Mouse (Mus musculus): Measurements from ENCODE around the gene Fkbp15.

The Fkbp15 gene

DNA sequence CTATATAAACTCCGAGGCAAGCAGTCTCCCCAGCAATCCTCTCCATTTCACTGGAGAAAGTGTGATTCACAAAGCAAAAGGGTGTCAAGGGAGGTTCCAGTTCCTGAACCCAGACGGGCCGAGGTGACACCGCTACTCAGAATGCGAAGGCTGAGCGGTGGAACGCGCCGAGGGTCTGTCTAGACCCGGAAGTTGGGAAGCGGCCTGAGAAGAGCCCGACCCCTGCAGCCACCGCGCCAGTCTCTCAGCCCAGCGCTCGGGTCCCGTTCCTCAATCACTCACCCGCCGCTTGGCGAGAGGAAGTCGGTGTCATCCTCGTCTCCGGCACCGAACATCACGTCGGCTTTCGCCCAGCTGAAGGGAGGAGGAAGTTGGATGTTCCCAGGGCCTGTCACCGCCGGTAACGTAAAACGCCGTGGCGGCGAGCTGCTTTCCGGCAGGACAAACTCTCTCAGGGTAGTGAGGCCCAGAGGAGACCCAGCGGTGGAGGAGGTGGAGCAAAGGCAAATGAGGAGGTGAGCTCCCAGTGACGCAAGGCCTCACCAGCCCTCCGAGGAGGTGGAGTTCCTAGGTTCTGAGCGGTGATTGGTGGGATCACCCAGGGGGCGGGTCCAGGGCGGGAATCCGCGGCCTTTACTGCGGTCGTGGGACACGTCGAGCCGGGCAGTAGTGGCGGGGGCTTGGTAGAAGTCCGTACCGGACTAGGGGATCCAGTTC lies at the start of gene Fkbp15, which contains the start of gene Slc31a1:
Fkbp15 (minus strand) TSS at position 461 of the 717 bp plus-strand sequence.
Slc31a1 (plus strand) TSS at position 640 of the 717 bp plus-strand sequence.
- Histone ChIP-seq H3K36me3 (ENCODE audit: control insufficient read depth, insufficient read depth, low read length, poor library complexity, severe bottlenecking) (no peaks in the 10 kb centered on the region), H3K27me3 (ENCODE audit: control insufficient read depth, insufficient read depth, low read length, poor library complexity, severe bottlenecking) (no peaks in the 10 kb centered on the region)
- DNase-seq (ENCODE audit: low read depth, low spot score), result peak; percentile 98

DNA sequence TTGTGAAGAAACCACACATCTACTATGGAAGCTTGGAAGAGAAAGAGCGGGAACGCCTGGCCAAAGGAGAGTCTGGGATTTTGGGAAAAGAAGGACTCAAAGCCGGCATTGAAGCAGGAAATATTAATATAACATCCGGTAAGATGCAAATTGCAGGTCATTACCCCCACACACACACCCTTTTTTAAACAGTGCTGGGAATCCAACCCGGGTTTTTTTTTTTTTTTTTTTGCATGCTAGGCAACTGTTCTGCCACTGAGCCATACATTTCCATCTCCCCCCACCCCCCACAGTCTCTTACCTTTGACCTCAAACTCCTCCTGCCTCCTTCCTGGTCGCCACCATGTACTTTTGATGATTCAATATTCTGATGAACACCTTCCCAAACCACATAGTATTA lies 49.3 kb upstream of the Fkbp15 start:
- Histone ChIP-seq H3K36me3 (ENCODE audit: control insufficient read depth, insufficient read depth, low read length, poor library complexity, severe bottlenecking) (peaks cover 15% of the 10 kb centered on the region; the same call in 1 of the 2 replicates), H3K27me3 (ENCODE audit: control insufficient read depth, insufficient read depth, low read length, poor library complexity, severe bottlenecking) (no peaks in the 10 kb centered on the region)
- peak; percentile 9 for DNase-seq (ENCODE audit: low read depth, low spot score)

DNA sequence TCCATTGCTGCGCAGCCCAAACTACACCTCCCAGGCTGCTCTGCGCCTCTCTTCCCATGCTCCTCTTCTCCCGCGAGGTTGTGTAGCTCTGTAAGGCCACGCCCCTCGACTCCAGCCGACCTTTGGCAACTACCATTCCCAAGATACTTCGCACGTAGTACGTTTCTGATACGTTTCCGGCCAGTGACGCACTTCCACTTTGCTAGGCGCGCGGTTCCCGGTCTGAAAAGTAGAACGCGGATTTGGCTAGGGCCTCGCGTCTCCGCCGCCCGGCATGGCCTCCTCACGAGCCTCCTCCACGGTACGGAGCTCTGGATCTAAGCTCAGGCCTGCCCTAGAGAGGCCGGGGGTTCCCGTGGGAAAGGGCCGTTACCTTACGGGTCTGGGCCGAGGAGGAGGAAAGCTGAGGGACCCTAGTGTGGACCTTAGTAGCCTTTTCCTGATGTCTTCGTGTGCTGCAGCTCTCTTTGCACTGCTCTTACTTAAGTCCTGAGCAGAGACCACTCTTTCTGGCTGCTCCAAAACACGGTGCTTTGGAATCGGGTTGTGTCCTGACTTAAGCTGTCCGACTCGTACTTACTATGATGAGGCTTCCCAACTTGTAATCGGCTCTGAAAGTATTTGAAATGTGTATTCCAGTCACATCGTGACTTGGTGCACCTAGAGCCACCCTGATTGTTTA lies 48.4 kb upstream of the Fkbp15 start, which contains the start of the genes Cdc26 and Prpf4:
Cdc26 (minus strand) TSS at position 42 of the 682 bp plus-strand sequence.
Prpf4 (plus strand) TSS at position 197 of the 682 bp plus-strand sequence.
- peak; percentile 99 for DNase-seq (ENCODE audit: low read depth, low spot score)
- Histone ChIP-seq H3K36me3 (ENCODE audit: control insufficient read depth, insufficient read depth, low read length, poor library complexity, severe bottlenecking) (peaks cover 10% of the 10 kb centered on the region; the same call in 1 of the 2 replicates), H3K27me3 (ENCODE audit: control insufficient read depth, insufficient read depth, low read length, poor library complexity, severe bottlenecking) (no peaks in the 10 kb centered on the region)

DNA sequence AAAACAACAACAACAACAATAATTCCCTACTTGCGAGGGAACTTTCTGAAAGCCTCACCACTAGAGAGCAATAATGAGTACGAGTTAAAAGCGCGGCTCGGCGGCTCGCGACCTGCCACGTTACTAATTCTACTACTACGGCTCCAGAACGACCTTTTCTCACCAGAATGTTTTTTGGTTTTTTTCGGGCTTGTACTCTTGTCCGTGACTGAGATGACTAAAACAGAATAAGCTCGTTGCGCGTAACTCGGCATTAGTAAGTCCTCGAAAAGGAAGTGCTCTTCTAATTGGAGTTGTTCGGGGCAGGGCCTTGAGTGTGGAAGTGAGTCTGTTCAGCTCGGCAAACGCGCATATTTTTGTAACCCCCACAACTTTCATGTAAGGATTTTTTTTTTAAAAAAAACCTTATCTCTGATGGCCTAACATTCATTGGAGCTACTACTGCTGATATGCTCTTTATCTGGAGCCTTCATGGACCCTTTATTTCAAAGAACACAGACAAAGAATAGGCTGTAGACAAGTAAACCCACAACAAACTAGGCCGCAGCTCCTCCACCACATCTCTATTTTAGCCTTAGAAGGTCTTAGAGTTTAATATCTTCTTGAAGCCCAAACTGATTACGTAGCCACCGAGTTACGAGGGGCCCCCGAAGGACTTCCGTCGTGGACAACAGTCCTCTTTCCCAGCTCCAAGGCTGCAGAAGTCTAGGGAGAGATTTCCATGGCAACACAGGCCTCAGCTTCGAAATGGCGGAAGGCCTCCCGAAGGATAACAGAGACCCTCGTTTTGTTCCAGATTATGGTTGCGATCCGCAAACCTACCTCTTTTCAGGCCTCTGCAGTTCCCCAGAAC lies 47.6 kb upstream of the Fkbp15 start:
- peaks cover 7% of the 10 kb centered on the region; the same call in 1 of the 2 replicates for H3K36me3 ChIP-seq (ENCODE audit: control insufficient read depth, insufficient read depth, low read length, poor library complexity, severe bottlenecking)
- peak; percentile 69 for DNase-seq (ENCODE audit: low read depth, low spot score)
- no peaks in the 10 kb centered on the region for H3K27me3 ChIP-seq (ENCODE audit: control insufficient read depth, insufficient read depth, low read length, poor library complexity, severe bottlenecking)

DNA sequence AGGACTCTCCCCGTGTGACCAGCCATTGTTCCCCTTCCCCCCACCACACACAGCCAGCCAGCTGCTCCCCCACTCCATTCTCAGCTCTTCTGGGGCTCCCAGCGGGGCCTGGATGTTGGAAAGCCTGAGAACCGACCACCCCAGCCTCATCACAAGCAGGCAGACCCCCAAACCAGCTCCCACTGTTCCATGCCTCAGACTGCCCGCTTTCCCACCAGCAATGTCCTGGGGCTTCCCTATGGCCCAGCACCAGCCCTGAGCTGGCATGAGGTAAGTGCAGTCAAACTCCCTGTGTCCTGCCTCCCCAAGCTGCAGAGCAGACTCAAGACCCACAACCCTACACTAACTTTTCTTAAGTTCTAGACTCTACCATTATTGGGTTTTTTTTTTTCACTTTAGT lies 45.8 kb upstream of the Fkbp15 start:
- H3K27me3 ChIP-seq (ENCODE audit: control insufficient read depth, insufficient read depth, low read length, poor library complexity, severe bottlenecking), result no peaks in the 10 kb centered on the region
- H3K36me3 ChIP-seq (ENCODE audit: control insufficient read depth, insufficient read depth, low read length, poor library complexity, severe bottlenecking), result no peaks in the 10 kb centered on the region; the same call in 1 of the 2 replicates
- no peak for DNase-seq (ENCODE audit: low read depth, low spot score)

DNA sequence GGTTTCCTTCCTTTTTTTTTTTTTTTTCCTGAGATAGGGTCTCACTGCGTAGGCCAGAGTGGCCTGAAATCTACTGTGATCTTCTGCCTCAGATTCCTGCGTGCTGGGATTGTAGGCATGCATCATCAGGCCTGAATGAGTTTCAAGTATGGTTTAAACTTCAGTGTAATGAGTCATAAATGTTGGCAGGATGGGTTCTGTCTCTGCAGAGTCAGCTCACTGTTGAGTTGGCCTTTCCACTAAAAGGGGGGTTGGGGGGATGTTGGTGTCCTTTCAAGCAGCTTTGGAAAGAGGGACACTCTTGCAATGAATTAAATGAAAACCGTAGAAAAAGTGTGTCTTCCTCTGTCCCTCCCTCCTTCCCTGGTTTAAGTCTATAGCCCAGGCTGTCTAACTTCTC lies 38.6 kb upstream of the Fkbp15 start:
- H3K27me3 ChIP-seq (ENCODE audit: control insufficient read depth, insufficient read depth, low read length, poor library complexity, severe bottlenecking), result no peaks in the 10 kb centered on the region
- no peak for DNase-seq (ENCODE audit: low read depth, low spot score)

DNA sequence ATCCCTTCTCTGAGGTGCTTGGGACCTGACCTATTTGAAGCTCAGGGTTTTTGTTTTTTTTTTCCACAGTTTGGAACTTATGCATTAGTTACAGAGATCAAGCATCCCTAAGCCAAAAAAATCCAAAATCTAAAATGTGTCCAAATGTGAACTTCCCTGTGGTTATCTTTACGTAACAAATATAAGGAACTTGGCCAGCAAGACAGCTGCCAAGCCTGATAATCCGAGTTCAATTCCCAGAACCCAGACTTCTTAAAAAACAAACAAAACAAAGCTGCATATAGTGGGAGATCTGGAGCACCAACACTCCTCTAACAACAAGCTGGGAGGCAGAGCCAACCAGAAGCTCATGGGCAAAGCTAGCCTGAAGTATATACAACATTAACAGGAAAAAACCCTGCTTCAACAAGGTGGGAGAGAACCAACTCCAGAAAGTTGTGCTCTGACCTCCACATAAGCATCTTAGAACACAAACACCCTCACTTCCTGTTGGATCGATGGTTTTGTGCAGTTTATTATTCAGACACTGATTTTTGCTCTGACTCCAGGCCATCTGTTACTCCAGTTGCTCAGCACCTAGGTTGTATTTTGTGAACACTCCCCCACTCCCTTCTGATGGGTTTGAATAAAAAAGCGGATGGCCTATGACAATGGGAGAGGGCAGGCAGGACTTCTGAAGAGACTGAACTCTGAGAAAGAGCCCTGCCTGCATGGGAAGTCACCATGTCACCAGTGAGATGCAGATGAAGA lies 37.4 kb upstream of the Fkbp15 start:
- H3K27me3 ChIP-seq (ENCODE audit: control insufficient read depth, insufficient read depth, low read length, poor library complexity, severe bottlenecking), result no peaks in the 10 kb centered on the region
- no peak for DNase-seq (ENCODE audit: low read depth, low spot score)

More for the DNA sequence above, 38.6 kb upstream of the Fkbp15 start:
- H3K36me3 ChIP-seq (ENCODE audit: control insufficient read depth, insufficient read depth, low read length, poor library complexity, severe bottlenecking), result peaks cover 15% of the 10 kb centered on the region

DNA sequence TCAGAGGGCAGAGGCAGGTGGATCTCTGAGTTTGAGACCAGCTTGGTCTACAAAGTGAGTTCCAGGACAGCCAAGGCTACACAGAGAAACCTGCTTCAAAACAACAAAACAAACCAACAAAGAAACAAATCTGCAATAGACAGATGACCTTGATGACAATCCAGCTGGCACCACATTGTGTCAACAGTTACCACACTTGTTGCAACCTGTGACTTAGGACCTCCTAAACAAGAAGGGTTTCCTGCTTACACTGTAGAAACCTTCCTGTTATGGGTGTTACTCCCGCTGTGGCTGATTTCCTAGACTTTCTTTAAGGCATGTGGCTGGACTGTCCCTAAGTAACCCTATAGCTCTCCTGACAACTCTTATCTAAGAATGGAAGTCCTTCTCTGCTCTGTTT lies 35.5 kb upstream of the Fkbp15 start:
- Histone ChIP-seq H3K27me3 (ENCODE audit: control insufficient read depth, insufficient read depth, low read length, poor library complexity, severe bottlenecking) (no peaks in the 10 kb centered on the region), H3K36me3 (ENCODE audit: control insufficient read depth, insufficient read depth, low read length, poor library complexity, severe bottlenecking) (peaks cover 15% of the 10 kb centered on the region)
- no peak for DNase-seq (ENCODE audit: low read depth, low spot score)

More for the DNA sequence above, 37.4 kb upstream of the Fkbp15 start:
- peaks cover 15% of the 10 kb centered on the region for H3K36me3 ChIP-seq (ENCODE audit: control insufficient read depth, insufficient read depth, low read length, poor library complexity, severe bottlenecking)

DNA sequence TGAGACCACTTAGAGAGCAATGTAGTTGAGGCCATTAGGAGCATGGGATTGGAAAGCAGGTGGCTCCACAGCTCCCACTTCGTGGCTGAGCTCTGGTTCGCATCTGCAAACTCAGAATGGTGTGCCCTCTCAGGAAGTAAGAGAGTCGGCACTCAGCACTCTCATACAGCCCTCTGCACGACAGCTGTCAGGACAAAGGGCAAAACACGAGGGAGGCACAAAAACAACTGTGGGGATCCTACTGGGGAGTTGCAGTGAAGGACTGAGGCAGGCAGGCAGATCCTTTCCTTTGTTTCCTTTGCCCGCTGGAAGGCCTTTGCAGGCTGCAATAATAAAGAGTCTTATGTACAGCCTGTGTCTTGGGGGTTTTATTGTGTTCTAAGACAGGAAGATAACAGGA lies 33.1 kb upstream of the Fkbp15 start:
- peaks cover 10% of the 10 kb centered on the region for H3K36me3 ChIP-seq (ENCODE audit: control insufficient read depth, insufficient read depth, low read length, poor library complexity, severe bottlenecking)
- H3K27me3 ChIP-seq (ENCODE audit: control insufficient read depth, insufficient read depth, low read length, poor library complexity, severe bottlenecking), result no peaks in the 10 kb centered on the region
- DNase-seq (ENCODE audit: low read depth, low spot score), result no peak

DNA sequence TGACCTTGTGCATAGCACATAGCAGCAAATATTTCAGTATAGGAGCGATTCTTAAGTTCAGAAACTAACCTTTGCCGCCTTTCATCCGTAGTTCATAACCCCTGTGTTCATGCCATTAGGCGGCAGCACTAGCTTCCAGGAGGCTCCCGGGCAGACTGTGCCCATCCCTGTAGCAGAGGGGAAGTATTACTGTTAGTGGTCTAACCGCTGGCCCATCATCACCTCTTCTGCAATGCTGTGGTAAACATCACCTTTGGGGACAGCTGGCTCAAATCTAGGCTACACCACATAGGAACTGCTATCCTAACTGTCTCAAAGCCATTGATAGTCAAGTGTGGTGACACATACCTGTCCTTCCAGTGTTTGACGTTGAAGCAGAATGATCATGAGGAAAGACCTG lies 31.5 kb upstream of the Fkbp15 start:
- peaks cover 3% of the 10 kb centered on the region for H3K36me3 ChIP-seq (ENCODE audit: control insufficient read depth, insufficient read depth, low read length, poor library complexity, severe bottlenecking)
- H3K27me3 ChIP-seq (ENCODE audit: control insufficient read depth, insufficient read depth, low read length, poor library complexity, severe bottlenecking), result no peaks in the 10 kb centered on the region
- no peak for DNase-seq (ENCODE audit: low read depth, low spot score)

DNA sequence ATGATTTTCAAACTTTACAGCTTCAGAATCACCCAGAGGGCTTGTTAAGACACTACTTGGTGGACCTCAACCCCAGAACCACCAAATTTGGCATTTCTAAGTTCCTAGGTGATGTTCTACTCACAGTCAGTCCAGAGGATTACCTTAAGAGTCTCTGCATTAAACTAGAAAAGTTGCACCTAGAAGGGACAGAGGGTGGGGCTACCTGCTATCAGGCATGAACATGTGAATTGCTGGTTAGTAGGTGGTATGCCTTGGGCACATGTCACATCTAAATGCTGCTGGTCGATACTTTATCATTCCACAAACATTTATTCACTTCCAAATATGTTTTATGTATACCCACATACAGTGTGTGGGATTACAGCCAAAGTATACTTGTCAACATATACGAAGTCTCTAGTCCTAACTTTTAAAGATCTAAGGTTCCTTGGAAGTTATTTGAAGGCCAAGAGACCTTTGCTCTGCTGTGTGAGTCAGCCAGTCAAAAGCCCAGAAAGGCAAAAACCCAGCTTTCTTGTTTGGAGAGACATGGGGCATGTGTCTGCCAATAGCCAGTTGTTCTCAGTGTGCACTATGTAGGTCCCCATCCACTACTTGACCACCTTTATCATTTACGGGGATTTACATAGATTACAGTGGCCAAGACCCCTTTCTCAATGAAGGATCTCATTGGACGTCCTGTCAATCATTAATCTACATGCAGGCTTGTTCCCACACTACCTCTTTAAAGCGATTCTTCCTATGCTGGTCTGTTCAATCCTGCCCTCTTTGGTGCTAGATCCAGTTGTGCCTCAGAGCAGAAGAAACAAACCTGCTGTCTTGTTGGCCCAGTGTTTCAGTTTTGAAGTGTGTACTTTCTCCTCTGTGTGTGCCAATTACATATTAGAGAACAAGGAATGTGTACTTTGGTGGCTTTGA lies 29.5 kb upstream of the Fkbp15 start:
- DNase-seq (ENCODE audit: low read depth, low spot score), result no peak
- Histone ChIP-seq H3K27me3 (ENCODE audit: control insufficient read depth, insufficient read depth, low read length, poor library complexity, severe bottlenecking) (no peaks in the 10 kb centered on the region), H3K36me3 (ENCODE audit: control insufficient read depth, insufficient read depth, low read length, poor library complexity, severe bottlenecking) (no peaks in the 10 kb centered on the region; the same call in none of the 2 replicates)

DNA sequence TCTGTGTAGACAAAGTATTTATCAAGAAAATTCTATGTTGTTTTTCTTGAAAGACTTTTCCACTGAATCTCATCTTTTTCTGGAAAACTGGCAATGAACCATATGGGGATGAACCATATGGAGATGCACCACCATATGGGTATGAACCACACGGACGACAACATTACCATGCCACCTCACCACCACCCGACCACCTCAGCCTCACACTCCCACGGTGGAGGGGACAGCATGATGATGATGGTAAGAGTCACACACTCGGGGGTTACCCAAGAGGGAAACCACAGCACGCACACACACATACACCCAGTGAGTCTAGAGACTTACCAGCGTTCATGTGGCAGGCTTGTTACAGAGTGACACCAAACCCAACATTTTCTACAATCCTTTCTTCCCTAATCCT lies 25.1 kb upstream of the Fkbp15 start:
- Histone ChIP-seq H3K27me3 (ENCODE audit: control insufficient read depth, insufficient read depth, low read length, poor library complexity, severe bottlenecking) (no peaks in the 10 kb centered on the region), H3K36me3 (ENCODE audit: control insufficient read depth, insufficient read depth, low read length, poor library complexity, severe bottlenecking) (no peaks in the 10 kb centered on the region)
- DNase-seq (ENCODE audit: low read depth, low spot score), result no peak

DNA sequence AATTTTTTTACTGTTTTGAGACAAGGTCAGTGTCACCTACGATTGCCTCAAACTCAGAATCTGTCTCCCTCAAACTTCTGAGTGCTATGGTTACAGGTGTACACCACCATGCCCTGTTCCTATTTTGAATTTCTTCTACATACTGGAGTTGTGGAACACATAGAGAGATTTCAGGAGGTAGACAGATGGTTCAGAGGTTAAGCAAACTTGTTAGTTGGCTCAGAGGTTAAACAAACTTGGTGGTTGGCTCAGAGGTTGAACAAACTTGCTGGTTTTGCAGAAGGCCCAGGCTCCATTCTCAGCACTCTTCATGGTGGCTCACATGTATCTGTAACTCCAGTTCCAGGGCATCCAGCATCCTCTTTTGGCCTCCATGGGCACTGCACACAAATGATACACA lies 23.8 kb upstream of the Fkbp15 start:
- Histone ChIP-seq H3K27me3 (ENCODE audit: control insufficient read depth, insufficient read depth, low read length, poor library complexity, severe bottlenecking) (no peaks in the 10 kb centered on the region), H3K36me3 (ENCODE audit: control insufficient read depth, insufficient read depth, low read length, poor library complexity, severe bottlenecking) (no peaks in the 10 kb centered on the region)
- no peak for DNase-seq (ENCODE audit: low read depth, low spot score)
